In the genomic region with DNA sequence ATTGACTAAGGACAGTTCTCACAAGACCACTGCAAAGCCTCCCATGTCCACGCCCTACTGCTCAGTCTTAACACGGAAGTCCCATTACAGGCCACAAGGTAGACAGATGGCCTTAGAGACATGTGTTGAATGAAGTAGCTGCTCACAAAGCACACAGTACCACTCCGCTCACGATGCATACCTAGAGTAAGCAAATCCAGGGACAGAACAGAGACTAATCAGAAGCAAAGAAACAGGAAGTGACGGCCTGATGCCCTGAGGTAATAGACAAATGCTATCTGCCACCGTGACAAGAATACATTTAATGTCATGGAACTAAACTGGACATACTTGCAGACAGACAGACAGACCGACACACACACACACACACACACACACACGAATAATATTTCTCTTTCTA, we compare ENCODE assay signal across 31 mouse cellular contexts. TPM values are rescaled to one million over a fixed set of nuclear protein-coding genes. Genes with fewer than 3 reads are reported as not detected.
DNase-seq lines count a peak whose midpoint lies in the region; ATAC-seq and TF ChIP-seq lines count a peak whose summit lies in the region.
"Had no signal": no experiment of that assay in that cellular context is flagged by ENCODE, and none has a peak within 500 bp of the region (broad histone marks: within the 10 kb centered on the region; RNA-seq: fewer than 3 reads in every experiment).

No protein-coding gene starts in this region.

- no peak for TF ChIP-seq POLR2A in spleen, adult 2 months (IDR thresholded peaks at IDR 0.05; ENCODE audit: low read depth, low read length)

- no peaks in the 10 kb centered on the region for H3K36me3 ChIP-seq in spleen, adult 2 months (ENCODE audit: control insufficient read depth, insufficient read depth, low read length)
- H3K36me3 ChIP-seq in G1E (replicated peaks): no peaks in the 10 kb centered on the region
- no peaks in the 10 kb centered on the region for H3K36me3 ChIP-seq in forebrain, embryonic 13.5 days (ENCODE audit: poor library complexity, severe bottlenecking)
- H3K36me3 ChIP-seq: forebrain, embryonic 12.5 days; hindbrain, embryonic 12.5 days; hindbrain, embryonic 15.5 days had no signal

- H3K4me2 ChIP-seq in forebrain, embryonic 13.5 days: no peak overlapping the region
- H3K4me2 ChIP-seq: embryonic facial prominence, embryonic 13.5 days; forebrain, embryonic 12.5 days; heart, embryonic 11.5 days; hindbrain, embryonic 12.5 days; hindbrain, embryonic 15.5 days had no signal

- H3K27ac ChIP-seq in spleen, adult 2 months (ENCODE audit: insufficient read depth, low read length): peak overlapping the region; percentile 36; the same call in 1 of the 2 replicates
- no peak overlapping the region for H3K27ac ChIP-seq in forebrain, embryonic 13.5 days
- H3K27ac ChIP-seq: embryonic facial prominence, embryonic 10.5 days; embryonic facial prominence, embryonic 13.5 days; forebrain, embryonic 12.5 days; hindbrain, embryonic 12.5 days; hindbrain, embryonic 15.5 days had no signal

- H3K27me3 ChIP-seq in spleen, adult 2 months (ENCODE audit: control insufficient read depth, insufficient read depth, low read length): no peaks in the 10 kb centered on the region
- H3K27me3 ChIP-seq in G1E (ENCODE audit: insufficient read depth, low read length): peaks cover 15% of the 10 kb centered on the region
- no peaks in the 10 kb centered on the region for H3K27me3 ChIP-seq in forebrain, embryonic 13.5 days
- H3K27me3 ChIP-seq: embryonic facial prominence, embryonic 13.5 days; forebrain, embryonic 12.5 days; hindbrain, embryonic 12.5 days; hindbrain, embryonic 15.5 days; Patski had no signal

- peak; percentile 15; the same call in 1 of the 2 replicates for ATAC-seq in G1E (ENCODE audit: extremely low read depth, insufficient number of reproducible peaks, low FRiP score, poor library complexity, severe bottlenecking)
- peak; percentile 26; the same call in 1 of the 2 replicates for ATAC-seq in granulocyte monocyte progenitor cell, adult 5-6 weeks (replicated peaks; ENCODE audit: poor library complexity, severe bottlenecking)
- ATAC-seq in forebrain, embryonic 13.5 days: no peak
- ATAC-seq: CD4-positive, CD25-positive, alpha-beta regulatory T cell, adult 4 months; forebrain, embryonic 16.5 days; Patski had no signal

- no peak overlapping the region for H3K4me3 ChIP-seq in spleen, adult 2 months (ENCODE audit: extremely low read depth, insufficient read depth, insufficient read length)
- H3K4me3 ChIP-seq in G1E (ENCODE audit: low read depth, low read length): no peak overlapping the region
- no peak overlapping the region for H3K4me3 ChIP-seq in forebrain, embryonic 13.5 days
- H3K4me3 ChIP-seq: embryonic facial prominence, embryonic 10.5 days; embryonic facial prominence, embryonic 13.5 days; erythroblast, embryonic 14.5 days; forebrain, embryonic 12.5 days; hindbrain, embryonic 12.5 days; hindbrain, embryonic 15.5 days had no signal

- DNase-seq in spleen, adult 2 months (ENCODE audit: low read depth in 1 of 2, low spot score in 2 of 2): peak; percentile 20 to 34
- DNase-seq in spleen, adult 18-20 months: no peak
- DNase-seq in G1E (ENCODE audit: low spot score): no peak
- no peak for DNase-seq in thymus, postnatal 14 days
- DNase-seq in cerebellum, adult 18-20 months: no peak
- DNase-seq: adrenal gland, postnatal 10 days; adrenal gland, postnatal 36 days; cerebellum, adult 2 months; cerebellum, adult 9-11 months; cerebellum, postnatal 25 days; embryo, embryonic 11 days; gastrocnemius, postnatal 10 days; gastrocnemius, postnatal 36 days; heart, adult 11 months had no signal

- no peak overlapping the region for H3K9ac ChIP-seq in forebrain, embryonic 13.5 days
- H3K9ac ChIP-seq: embryonic facial prominence, embryonic 13.5 days; forebrain, embryonic 12.5 days; hindbrain, embryonic 12.5 days; hindbrain, embryonic 15.5 days had no signal

- H3K4me1 ChIP-seq in spleen, adult 2 months (ENCODE audit: control insufficient read depth, insufficient read depth, insufficient read length): peaks cover 19% of the 10 kb centered on the region
- peaks cover 5% of the 10 kb centered on the region; the same call in 1 of the 2 replicates for H3K4me1 ChIP-seq in G1E (ENCODE audit: insufficient read depth, low read depth, low read length)
- peaks cover 31% of the 10 kb centered on the region for H3K4me1 ChIP-seq in forebrain, embryonic 13.5 days

- no peak for TF ChIP-seq CTCF in spleen, adult 2 months (IDR thresholded peaks at IDR 0.05; ENCODE audit: extremely low read depth, insufficient read depth, insufficient read length, insufficient replicate concordance)
- TF ChIP-seq CTCF in G1E (IDR thresholded peaks at IDR 0.05; ENCODE audit: low read depth, low read length): no peak

- H3K9me3 ChIP-seq in G1E (replicated peaks): peaks cover 5% of the 10 kb centered on the region
- H3K9me3 ChIP-seq in forebrain, embryonic 13.5 days (replicated peaks): no peaks in the 10 kb centered on the region
- H3K9me3 ChIP-seq: embryonic facial prominence, embryonic 10.5 days; embryonic facial prominence, embryonic 13.5 days; forebrain, embryonic 12.5 days; hindbrain, embryonic 12.5 days; hindbrain, embryonic 15.5 days had no signal

- 58% methylated on average over 8 of the region's 8 CpGs for WGBS in spleen, adult 2 months
- 89% methylated on average over 8 of the region's 8 CpGs for WGBS in forebrain, embryonic 13.5 days

RNA-seq across cellular contexts. Expression of gene Gm49361, which starts 5.3 kb away (rescaled TPM):
- polyA plus RNA-seq in spleen, adult 2 months (2012; rRNA removed): 3.9 TPM in 1 of 2 replicates, not detected in the other
- not detected in 2 replicates for total RNA-seq in G1E (2014; fragmentation: Nextera tagmentation)
- total RNA-seq in G1E (2017): not detected in 2 replicates
- not detected in 2 replicates for polyA plus RNA-seq in G1E (2012)
- not detected in 2 replicates for total RNA-seq in granulocyte monocyte progenitor cell, adult 5-6 weeks (2014; fragmentation: Nextera tagmentation)
- total RNA-seq in granulocyte monocyte progenitor cell, adult 5-6 weeks (2017): not detected in 2 replicates
- not detected in 2 replicates for polyA plus RNA-seq in forebrain, embryonic 13.5 days (2015; fragmentation: Nextera tagmentation; extraction: Ambion mirVana)
- total RNA-seq: gastrocnemius, postnatal 10 days; hematopoietic stem cell, adult 5-6 weeks had no signal
- polyA plus RNA-seq: C2C12; CD4-positive, CD25-positive, alpha-beta regulatory T cell, adult 4 months; cerebellum, adult 2 months; cortical plate, adult 2 months; embryonic facial prominence, embryonic 10.5 days; embryonic facial prominence, embryonic 13.5 days; forebrain, embryonic 12.5 days; forebrain, embryonic 16.5 days; heart, embryonic 11.5 days; heart, embryonic 14.5 days; heart, postnatal 0 days; hindbrain, embryonic 12.5 days; hindbrain, embryonic 15.5 days; Patski had no signal

RNA-seq across cellular contexts. Expression of gene Lats2, which starts 17.5 kb away (rescaled TPM):
- 35.2 and 47.3 TPM in 2 replicates for polyA plus RNA-seq in spleen, adult 2 months (2012; rRNA removed)
- total RNA-seq in G1E (2014; fragmentation: Nextera tagmentation): 6.5 and 22.7 TPM in 2 replicates
- total RNA-seq in G1E (2017): 5.8 and 5.9 TPM in 2 replicates
- 3.5 and 4.2 TPM in 2 replicates for polyA plus RNA-seq in G1E (2012)
- 14.3 and 22.9 TPM in 2 replicates for total RNA-seq in granulocyte monocyte progenitor cell, adult 5-6 weeks (2014; fragmentation: Nextera tagmentation)
- 10.3 TPM in 2 replicates for total RNA-seq in granulocyte monocyte progenitor cell, adult 5-6 weeks (2017)
- polyA plus RNA-seq in forebrain, embryonic 13.5 days (2015; fragmentation: Nextera tagmentation; extraction: Ambion mirVana): 7.8 and 8.3 TPM in 2 replicates

RNA-seq across cellular contexts. Expression of gene Sap18, which starts 57.3 kb away (rescaled TPM):
- polyA plus RNA-seq in spleen, adult 2 months (2012; rRNA removed): 3.5 and 6.2 TPM in 2 replicates
- total RNA-seq in G1E (2014; fragmentation: Nextera tagmentation) (128 and 244 TPM in 2 replicates), G1E (2017) (50.1 and 63.3 TPM in 2 replicates)
- 373 and 415 TPM in 2 replicates for polyA plus RNA-seq in G1E (2012)
- total RNA-seq in granulocyte monocyte progenitor cell, adult 5-6 weeks (2014; fragmentation: Nextera tagmentation): 82.0 and 298 TPM in 2 replicates
- total RNA-seq in granulocyte monocyte progenitor cell, adult 5-6 weeks (2017): 29.6 and 87.7 TPM in 2 replicates
- polyA plus RNA-seq in forebrain, embryonic 13.5 days (2015; fragmentation: Nextera tagmentation; extraction: Ambion mirVana): 24.1 and 24.5 TPM in 2 replicates

Comparison
In these comparisons a context has a peak if more than half of its experiments do, and no peak if none do; other contexts are left out.
1. DNase-seq: peak in spleen, adult 2 months (2 of 2); none in spleen, adult 18-20 months (0 of 2), G1E (single experiment), thymus, postnatal 14 days (single experiment) and cerebellum, adult 18-20 months (0 of 2).
2. RNA of gene Sap18, which starts 57.3 kb away (polyA plus RNA-seq): 373 to 415 TPM in G1E; 24.1 to 24.5 TPM in forebrain, embryonic 13.5 days and 3.5 to 6.2 TPM in spleen, adult 2 months; every median in the first group is over 10 times any median in the second.